Mouse (Mus musculus) midbrain, embryonic 15.5 days (tissue): ENCODE measurements around the gene Ormdl2. TPM values are rescaled to one million over a fixed set of nuclear protein-coding genes. Genes with fewer than 3 reads are reported as not detected.

Source experiments
- ATAC-seq: fragments of 200-750 bp; cut with Nextera tagmentation; replicated peaks from 2 replicates; pipeline ENCODE4 v1.8.0; 2017; ENCODE audit warnings: moderate TSS enrichment
- H3K27ac ChIP-seq: fragments of 300-500 bp; sonication (generic); 2 replicates; pipeline ENCODE4 v1.5.1; 2015; ENCODE audit warnings: mild to moderate bottlenecking, inconsistent platforms
- H3K27me3 ChIP-seq: fragments of 300-500 bp; sonication (generic); replicated peaks from 2 replicates; pipeline ENCODE4 v1.6.1; 2015; ENCODE audit warnings: inconsistent platforms
- H3K36me3 ChIP-seq: fragments of 300-500 bp; sonication (generic); replicated peaks from 2 replicates; pipeline ENCODE4 v1.6.1; 2015; ENCODE audit warnings: inconsistent platforms
- H3K4me1 ChIP-seq: fragments of 300-500 bp; sonication (generic); 2 replicates; pipeline ENCODE4 v1.6.1; 2015; ENCODE audit warnings: inconsistent platforms
- H3K4me2 ChIP-seq: fragments of 300-500 bp; sonication (generic); 2 replicates; pipeline ENCODE4 v1.6.1; 2015; ENCODE audit warnings: inconsistent platforms, mild to moderate bottlenecking, moderate library complexity
- H3K4me3 ChIP-seq: fragments of 300-500 bp; sonication (generic); 2 replicates; pipeline ENCODE4 v1.5.1; 2015; ENCODE audit warnings: mild to moderate bottlenecking, inconsistent platforms
- H3K9ac ChIP-seq: fragments of 300-500 bp; sonication (generic); 2 replicates; pipeline ENCODE4 v1.6.1; 2015; ENCODE audit warnings: mild to moderate bottlenecking, inconsistent platforms
- H3K9me3 ChIP-seq: fragments of 300-500 bp; sonication (generic); 2 replicates; pipeline ENCODE4 v1.6.1; 2016; ENCODE audit warnings: inconsistent platforms
- WGBS: fragments of 180-500 bp; shearing (Covaris S2); methylation state at CpG from one replicate; pipeline ENCODE4 v1.1.7; 2015; ENCODE audit warnings: mixed read lengths; 5-methylcytosine and 5-hydroxymethylcytosine counted together
- polyA plus RNA-seq: library from polyadenylated mRNA; unstranded; fragments of >200 nt; fragmentation: Nextera tagmentation; extraction: Ambion mirVana; gene quantifications from 2 replicates; pipeline ENCODE4 v1.2.1, GENCODE M21; 2015

Gene Ormdl2
- polyA plus RNA-seq, result 21.9 and 22.7 TPM in 2 replicates

DNA sequence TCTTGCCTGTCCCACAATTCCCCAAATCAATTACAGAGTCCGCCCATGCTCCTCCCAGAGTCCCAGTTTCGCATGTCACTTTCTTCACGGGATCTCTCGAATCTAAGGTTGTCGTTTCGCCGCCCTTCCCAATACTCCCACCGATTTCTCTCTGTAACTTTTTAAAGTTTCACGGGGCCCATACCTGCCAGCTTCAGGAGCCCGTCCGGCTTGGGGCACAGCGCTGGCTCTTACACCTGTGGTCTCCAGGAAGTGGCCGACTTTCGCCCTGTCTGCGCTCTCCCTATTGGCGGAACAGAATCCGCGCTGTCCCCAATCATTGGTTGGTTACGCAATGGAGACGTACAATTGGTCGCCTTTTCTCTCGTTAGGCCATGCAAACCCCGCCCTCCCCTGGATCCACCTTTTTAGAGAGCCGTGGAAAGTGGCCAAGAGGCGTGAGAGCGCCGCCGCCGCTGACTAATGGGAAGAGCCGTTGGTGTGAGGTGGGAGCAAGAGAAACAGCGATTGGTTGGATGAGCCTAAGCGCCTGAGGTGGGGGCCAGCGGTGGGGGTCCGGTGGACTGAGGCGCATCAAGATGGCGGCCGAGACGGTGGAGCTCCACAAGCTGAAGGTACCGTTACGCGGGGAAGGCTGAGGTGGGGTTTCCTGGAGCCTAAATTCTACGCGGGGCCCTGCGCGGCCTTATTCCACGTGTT, at the start of gene Ormdl2:
TSS of gene Ormdl2 (minus strand) at position 288 of the 699 bp plus-strand sequence.
- ATAC-seq, result peak; percentile 100
- H3K9me3 ChIP-seq, result no peaks in the 10 kb centered on the region
- peaks cover 31% of the 10 kb centered on the region for H3K36me3 ChIP-seq
- H3K4me2 ChIP-seq, result peak within 1 kb of the TSS; percentile 83
- peak within 1 kb of the TSS; percentile 62 for H3K9ac ChIP-seq
- H3K27me3 ChIP-seq, result no peaks in the 10 kb centered on the region
- under 1% methylated on average over 46 of the region's 46 CpGs for WGBS
- H3K27ac ChIP-seq, result peak within 1 kb of the TSS; percentile 67; the same call in 1 of the 2 replicates
- H3K4me1 ChIP-seq, result peaks cover 21% of the 10 kb centered on the region
- H3K4me3 ChIP-seq, result peak within 1 kb of the TSS; percentile 68

- peaks cover 30% of the 10 kb centered on the region for H3K36me3 ChIP-seq
- no peak overlapping the region for H3K27ac ChIP-seq
- 90% methylated on average over 3 of the region's 3 CpGs for WGBS
Observed at GRCm38 (mm10) chr10:128870341-128870740, 48.9 kb upstream of the Ormdl2 start.

GRCm38 (mm10) chr10:128866518-128866917, 45.1 kb upstream of the Ormdl2 start:
- WGBS, result 97% methylated on average over 1 of the region's 1 CpGs
- Histone ChIP-seq H3K4me3 (no peak overlapping the region), H3K9ac (no peak overlapping the region)

More at GRCm38 (mm10) chr10:128870341-128870740, 48.9 kb upstream of the Ormdl2 start:
- Histone ChIP-seq H3K9ac (no peak overlapping the region), H3K9me3 (no peaks in the 10 kb centered on the region), H3K4me3 (no peak overlapping the region), H3K4me1 (no peaks in the 10 kb centered on the region), H3K4me2 (no peak overlapping the region), H3K27me3 (no peaks in the 10 kb centered on the region)
- ATAC-seq, result no peak

DNA sequence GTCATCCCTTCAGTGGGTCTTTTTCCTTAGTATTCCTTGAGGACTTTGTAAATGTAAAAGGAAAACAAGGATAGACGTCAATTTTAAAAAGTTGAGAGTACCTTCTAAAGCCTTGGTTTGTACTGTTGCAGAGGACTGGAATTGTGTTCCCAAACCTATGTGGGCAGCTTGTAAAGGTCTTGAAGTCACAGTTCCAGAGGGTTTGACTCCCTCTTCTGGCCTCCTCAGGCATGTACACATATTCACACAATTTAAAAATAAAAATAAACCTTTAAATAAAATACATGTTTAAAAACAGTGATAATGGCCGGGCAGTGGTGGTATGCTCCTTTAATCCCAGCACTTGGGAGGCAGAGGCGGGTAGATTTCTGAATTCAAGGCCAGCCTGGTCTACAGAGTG, 44.6 kb upstream of the Ormdl2 start:
- no peak for ATAC-seq
- no peaks in the 10 kb centered on the region for H3K4me1 ChIP-seq
- H3K9ac ChIP-seq, result no peak overlapping the region
- H3K27me3 ChIP-seq, result no peaks in the 10 kb centered on the region
- no peak overlapping the region for H3K4me3 ChIP-seq
- WGBS, result 92% methylated on average over 3 of the region's 3 CpGs
- H3K27ac ChIP-seq, result no peak overlapping the region
- H3K4me2 ChIP-seq, result no peak overlapping the region
- H3K9me3 ChIP-seq, result no peaks in the 10 kb centered on the region
- peaks cover 9% of the 10 kb centered on the region; the same call in 1 of the 2 replicates for H3K36me3 ChIP-seq

More at GRCm38 (mm10) chr10:128866518-128866917, 45.1 kb upstream of the Ormdl2 start:
- no peaks in the 10 kb centered on the region for H3K9me3 ChIP-seq
- no peaks in the 10 kb centered on the region for H3K4me1 ChIP-seq
- ATAC-seq, result no peak
- no peak overlapping the region for H3K27ac ChIP-seq
- H3K36me3 ChIP-seq, result peaks cover 12% of the 10 kb centered on the region; the same call in 1 of the 2 replicates
- no peaks in the 10 kb centered on the region for H3K27me3 ChIP-seq
- H3K4me2 ChIP-seq, result no peak overlapping the region

DNA sequence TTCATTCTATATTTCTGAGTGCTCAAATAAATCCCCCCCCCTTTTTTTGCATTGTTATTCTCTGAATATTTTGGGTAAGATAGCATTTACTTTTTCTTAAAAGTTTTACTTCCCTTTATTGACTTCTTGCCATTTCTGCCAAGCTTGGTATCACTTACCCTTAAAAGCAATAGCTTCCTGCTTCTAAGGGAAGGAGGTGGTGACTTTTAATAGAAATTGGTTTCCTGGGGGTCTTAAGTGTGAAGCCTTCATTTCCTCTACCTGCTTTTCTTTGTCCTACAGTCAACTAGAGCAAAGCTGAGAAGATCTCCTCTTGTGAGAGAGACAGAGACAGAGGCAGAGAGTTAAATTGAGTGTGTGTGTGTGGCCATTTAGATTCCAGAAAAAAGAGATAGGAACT, 39.7 kb upstream of the Ormdl2 start:
- no peak overlapping the region for H3K4me2 ChIP-seq
- ATAC-seq, result no peak
- no peak overlapping the region for H3K9ac ChIP-seq
- H3K36me3 ChIP-seq, result 0 out of 2 replicates have a peak, but pooled peaks cover 6% of the 10 kb centered on the region
- H3K27ac ChIP-seq, result no peak overlapping the region
- H3K4me1 ChIP-seq, result no peaks in the 10 kb centered on the region
- no peaks in the 10 kb centered on the region for H3K27me3 ChIP-seq
- H3K9me3 ChIP-seq, result no peaks in the 10 kb centered on the region
- no peak overlapping the region for H3K4me3 ChIP-seq

DNA sequence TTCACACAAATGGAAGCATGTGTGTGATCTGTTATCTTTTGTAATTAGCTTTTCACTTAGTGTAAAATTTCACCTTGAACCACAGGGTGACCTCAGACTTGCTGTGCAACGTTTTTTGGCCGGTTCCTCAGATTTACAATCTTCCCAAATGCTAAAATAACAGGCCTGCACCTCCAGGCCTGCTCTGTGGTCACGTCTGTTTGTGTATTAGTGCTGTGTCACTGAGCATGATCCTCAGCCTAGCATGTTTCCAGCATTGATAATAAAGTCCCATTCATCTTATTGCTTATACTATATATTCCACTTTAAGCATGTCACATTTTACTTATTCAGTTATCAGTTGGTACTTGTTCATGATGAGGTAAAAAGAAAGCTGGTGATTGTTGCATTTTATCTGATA, 28.9 kb upstream of the Ormdl2 start:
- H3K4me2 ChIP-seq, result no peak overlapping the region
- H3K9me3 ChIP-seq, result no peaks in the 10 kb centered on the region
- no peak overlapping the region for H3K9ac ChIP-seq
- H3K36me3 ChIP-seq, result peaks cover 14% of the 10 kb centered on the region; the same call in 1 of the 2 replicates
- no peak overlapping the region for H3K4me3 ChIP-seq
- no peaks in the 10 kb centered on the region for H3K27me3 ChIP-seq
- H3K27ac ChIP-seq, result no peak overlapping the region
- no peak for ATAC-seq
- WGBS, result 73% methylated on average over 3 of the region's 3 CpGs
- no peaks in the 10 kb centered on the region for H3K4me1 ChIP-seq

DNA sequence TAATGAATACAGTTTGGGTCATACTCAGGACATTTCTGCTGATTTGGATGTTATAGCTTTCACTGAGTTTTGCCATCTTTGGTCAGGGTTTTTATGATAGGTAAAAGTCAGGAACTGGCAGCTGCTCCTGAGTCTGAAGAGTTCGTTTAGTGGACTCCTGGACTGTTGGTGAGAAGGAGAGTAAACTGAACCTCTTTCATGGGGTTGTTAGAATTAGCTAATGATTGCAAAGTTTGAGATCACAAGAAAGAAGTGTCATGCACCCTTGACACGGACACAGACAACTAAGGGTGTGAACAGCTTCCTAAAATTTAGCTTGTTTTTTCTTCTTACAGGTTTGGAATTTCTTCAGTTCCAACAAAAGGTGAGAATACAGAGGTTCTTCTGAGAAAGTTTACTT, 27.0 kb upstream of the Ormdl2 start:
- Histone ChIP-seq H3K9me3 (no peaks in the 10 kb centered on the region), H3K27ac (no peak overlapping the region), H3K36me3 (peaks cover 9% of the 10 kb centered on the region), H3K9ac (no peak overlapping the region), H3K4me1 (no peaks in the 10 kb centered on the region), H3K4me3 (no peak overlapping the region), H3K4me2 (no peak overlapping the region), H3K27me3 (no peaks in the 10 kb centered on the region)
- 81% methylated on average over 2 of the region's 2 CpGs for whole genome bisulfite sequencing
- no peak for ATAC-seq

DNA sequence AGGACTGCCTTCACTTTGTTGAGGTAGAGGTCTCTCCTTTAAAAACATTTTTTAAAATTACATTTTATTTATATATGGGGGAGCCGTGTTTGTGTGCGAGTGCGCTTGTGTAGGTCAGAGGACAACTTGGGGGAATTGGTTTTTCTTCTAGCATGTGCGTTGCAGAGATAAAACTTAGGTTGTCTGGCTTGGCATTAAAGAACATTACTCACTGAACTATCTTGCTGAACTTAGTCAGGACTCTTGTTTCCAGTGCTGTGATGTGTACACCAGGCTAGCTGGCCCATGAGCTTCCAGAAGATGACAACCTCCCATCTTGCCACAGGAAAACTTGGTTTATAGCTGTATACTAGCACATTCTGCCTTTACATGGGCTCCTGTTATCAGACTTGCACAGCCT, 25.2 kb upstream of the Ormdl2 start:
- ATAC-seq, result no peak
- no peak overlapping the region for H3K4me2 ChIP-seq
- no peaks in the 10 kb centered on the region for H3K9me3 ChIP-seq
- H3K4me1 ChIP-seq, result no peaks in the 10 kb centered on the region
- no peak overlapping the region for H3K27ac ChIP-seq
- no peak overlapping the region for H3K9ac ChIP-seq
- peaks cover 18% of the 10 kb centered on the region for H3K36me3 ChIP-seq
- WGBS, result 97% methylated on average over 4 of the region's 4 CpGs
- H3K27me3 ChIP-seq, result no peaks in the 10 kb centered on the region
- no peak overlapping the region for H3K4me3 ChIP-seq

GRCm38 (mm10) chr10:128845516-128845915, 24.1 kb upstream of the Ormdl2 start:
- Histone ChIP-seq H3K36me3 (peaks cover 25% of the 10 kb centered on the region), H3K4me1 (no peaks in the 10 kb centered on the region), H3K9me3 (no peaks in the 10 kb centered on the region), H3K27me3 (no peaks in the 10 kb centered on the region), H3K27ac (no peak overlapping the region), H3K4me3 (no peak overlapping the region), H3K4me2 (no peak overlapping the region), H3K9ac (no peak overlapping the region)
- ATAC-seq, result no peak
- WGBS, result 58% methylated on average over 2 of the region's 2 CpGs

DNA sequence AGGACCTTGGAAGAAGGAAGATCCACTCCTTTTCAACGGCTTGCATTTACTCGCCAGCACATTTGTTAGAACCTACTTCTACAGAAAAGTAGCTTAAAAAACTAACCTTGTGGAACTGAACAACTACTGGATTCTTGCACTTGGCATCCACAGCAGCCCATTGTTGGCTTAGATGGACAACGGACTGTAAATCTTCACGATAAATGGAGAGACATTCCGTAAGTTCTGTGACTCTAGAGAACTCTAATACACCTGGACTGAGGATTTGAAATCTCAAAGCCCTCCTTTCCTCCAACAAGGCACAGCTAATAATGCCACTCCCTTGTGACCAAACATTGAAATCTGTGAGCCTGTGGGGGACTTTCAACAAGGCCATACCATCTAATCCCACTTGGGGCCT, 21.8 kb upstream of the Ormdl2 start:
- Histone ChIP-seq H3K9ac (no peak overlapping the region), H3K4me2 (no peak overlapping the region), H3K27me3 (no peaks in the 10 kb centered on the region), H3K36me3 (peaks cover 21% of the 10 kb centered on the region; the same call in 1 of the 2 replicates), H3K27ac (no peak overlapping the region), H3K9me3 (no peaks in the 10 kb centered on the region), H3K4me1 (no peaks in the 10 kb centered on the region), H3K4me3 (no peak overlapping the region)
- 98% methylated on average over 5 of the region's 5 CpGs for WGBS
- no peak for ATAC-seq

DNA sequence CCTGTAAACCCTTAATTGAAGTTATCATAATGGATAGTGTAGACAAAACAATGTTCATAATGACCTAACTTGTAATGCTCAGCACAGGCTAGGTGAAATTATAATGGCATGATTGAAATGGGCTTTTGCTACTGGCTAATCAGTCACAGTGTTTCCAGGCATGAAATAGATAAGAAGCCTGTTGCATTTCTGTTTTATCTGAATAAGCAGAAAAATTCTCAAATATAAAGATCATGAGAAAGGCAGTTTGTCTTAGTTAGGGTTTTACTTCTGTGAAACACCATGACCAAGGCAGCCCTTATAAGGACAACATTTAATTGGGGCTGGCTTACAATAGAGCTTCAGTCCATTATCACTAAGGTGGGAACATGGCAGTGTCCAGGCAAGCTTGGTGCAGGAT, 19.2 kb upstream of the Ormdl2 start:
- H3K27ac ChIP-seq, result no peak overlapping the region
- H3K27me3 ChIP-seq, result no peaks in the 10 kb centered on the region
- no peak overlapping the region for H3K9ac ChIP-seq
- no peak overlapping the region for H3K4me2 ChIP-seq
- ATAC-seq, result no peak
- H3K4me3 ChIP-seq, result no peak overlapping the region
- H3K36me3 ChIP-seq, result peaks cover 33% of the 10 kb centered on the region; the same call in 1 of the 2 replicates
- no peaks in the 10 kb centered on the region for H3K9me3 ChIP-seq
- no peaks in the 10 kb centered on the region for H3K4me1 ChIP-seq

GRCm38 (mm10) chr10:128839434-128839833, 18.0 kb upstream of the Ormdl2 start:
- H3K27ac ChIP-seq, result no peak overlapping the region
- no peak for ATAC-seq
- no peak overlapping the region for H3K4me2 ChIP-seq
- no peaks in the 10 kb centered on the region for H3K27me3 ChIP-seq
- H3K4me3 ChIP-seq, result no peak overlapping the region
- no peaks in the 10 kb centered on the region for H3K9me3 ChIP-seq
- H3K36me3 ChIP-seq, result peaks cover 37% of the 10 kb centered on the region; the same call in 1 of the 2 replicates
- H3K4me1 ChIP-seq, result no peaks in the 10 kb centered on the region
- H3K9ac ChIP-seq, result no peak overlapping the region

DNA sequence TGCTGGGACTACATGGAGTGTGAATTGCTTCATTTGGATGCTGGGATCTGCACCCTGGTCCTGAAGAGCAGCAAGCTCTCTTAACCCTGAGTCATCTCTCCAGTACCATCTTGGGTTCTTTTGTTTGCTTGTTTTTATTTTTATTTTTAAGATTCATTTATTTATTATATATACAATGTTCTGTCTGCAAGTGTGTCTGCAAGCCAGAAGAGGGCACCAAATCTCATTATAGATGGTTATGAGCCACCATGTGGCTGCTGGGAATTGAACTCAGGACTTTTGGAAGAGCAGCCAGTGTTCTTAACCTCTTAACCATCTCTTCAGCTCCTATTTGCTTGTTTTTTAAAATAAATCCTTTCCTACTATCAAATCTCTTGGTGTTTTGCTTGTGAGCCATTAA, 16.0 kb upstream of the Ormdl2 start:
- Histone ChIP-seq H3K4me2 (no peak overlapping the region), H3K4me3 (no peak overlapping the region), H3K9ac (no peak overlapping the region), H3K27me3 (no peaks in the 10 kb centered on the region), H3K36me3 (peaks cover 37% of the 10 kb centered on the region; the same call in 1 of the 2 replicates), H3K27ac (no peak overlapping the region), H3K9me3 (no peaks in the 10 kb centered on the region), H3K4me1 (no peaks in the 10 kb centered on the region)
- no peak for ATAC-seq
